7 mouse cellular contexts compared by ENCODE assay signal in genomic region chr10:40371914-40372675, GRCm38 (mm10). TPM values are rescaled to one million over a fixed set of nuclear protein-coding genes. Genes with fewer than 3 reads are reported as not detected.
A peak's percentile ranks its signal among the peaks of the same experiment; 100 is the strongest.
DNase-seq lines count a peak whose midpoint lies in the region; ATAC-seq and TF ChIP-seq lines count a peak whose summit lies in the region.

No protein-coding gene starts in this region.

- whole genome bisulfite sequencing in lung, embryonic 15.5 days, result 29% methylated on average over 11 of the region's 11 CpGs
- 25% methylated on average over 11 of the region's 11 CpGs for WGBS in lung, adult 2 months
- WGBS in embryonic facial prominence, embryonic 15.5 days, result 21% methylated on average over 11 of the region's 11 CpGs
- 13% methylated on average over 11 of the region's 11 CpGs for WGBS in midbrain, embryonic 15.5 days

- no peaks in the 10 kb centered on the region for H3K27me3 ChIP-seq in lung, embryonic 15.5 days
- no peaks in the 10 kb centered on the region for H3K27me3 ChIP-seq in embryonic facial prominence, embryonic 15.5 days
- no peaks in the 10 kb centered on the region for H3K27me3 ChIP-seq in midbrain, embryonic 15.5 days (replicated peaks)

- H3K4me1 ChIP-seq in lung, embryonic 15.5 days, result peaks cover 10% of the 10 kb centered on the region; the same call in 1 of the 2 replicates
- H3K4me1 ChIP-seq in lung, adult 2 months (ENCODE audit: control insufficient read depth, insufficient read depth, low read length), result peaks cover 7% of the 10 kb centered on the region
- H3K4me1 ChIP-seq in embryonic facial prominence, embryonic 15.5 days, result peaks cover 24% of the 10 kb centered on the region
- H3K4me1 ChIP-seq in midbrain, embryonic 15.5 days, result peaks cover 11% of the 10 kb centered on the region

- H3K4me2 ChIP-seq in lung, embryonic 15.5 days, result peak overlapping the region; percentile 25; the same call in 1 of the 2 replicates
- H3K4me2 ChIP-seq in embryonic facial prominence, embryonic 15.5 days (replicated peaks), result peak overlapping the region; percentile 37
- peak overlapping the region; percentile 27; the same call in 1 of the 2 replicates for H3K4me2 ChIP-seq in midbrain, embryonic 15.5 days

- no peak for TF ChIP-seq CTCF in lung, adult 2 months (IDR thresholded peaks at IDR 0.05; ENCODE audit: insufficient read depth, low read length)

- DNase-seq in lung, adult 2 months, result no peak
- DNase-seq in T-cell, adult 2 months (ENCODE audit: low spot score), result peak; percentile 50
- peak; percentile 37 for DNase-seq in layer of hippocampus, adult 11-12 months (ENCODE audit: low spot score)
- no peak for DNase-seq in gastrocnemius, adult 8-10 months (ENCODE audit: low spot score in 2 of 2)

- no peak overlapping the region for H3K9ac ChIP-seq in lung, embryonic 15.5 days
- no peak overlapping the region for H3K9ac ChIP-seq in embryonic facial prominence, embryonic 15.5 days
- no peak overlapping the region for H3K9ac ChIP-seq in midbrain, embryonic 15.5 days

- ATAC-seq in lung, embryonic 15.5 days (ENCODE audit: borderline replicate concordance, extremely low read depth, low FRiP score, low TSS enrichment), result peak; percentile 65; the same call in 1 of the 2 replicates
- ATAC-seq in embryonic facial prominence, embryonic 15.5 days (ENCODE audit: insufficient number of reproducible peaks, low FRiP score, low TSS enrichment, low read depth), result peak; percentile 76
- peak; percentile 83 for ATAC-seq in midbrain, embryonic 15.5 days (replicated peaks)

- H3K36me3 ChIP-seq in lung, embryonic 15.5 days, result no peaks in the 10 kb centered on the region
- H3K36me3 ChIP-seq in embryonic facial prominence, embryonic 15.5 days, result no peaks in the 10 kb centered on the region
- H3K36me3 ChIP-seq in midbrain, embryonic 15.5 days (replicated peaks), result no peaks in the 10 kb centered on the region

- no peak overlapping the region for H3K4me3 ChIP-seq in lung, embryonic 15.5 days
- no peak overlapping the region for H3K4me3 ChIP-seq in lung, adult 2 months (replicated peaks; ENCODE audit: extremely low read depth, low read depth, low read length)
- 0 out of 2 replicates have a peak overlapping the region, but pooled peaks have one; percentile 8 for H3K4me3 ChIP-seq in embryonic facial prominence, embryonic 15.5 days (replicated peaks)
- H3K4me3 ChIP-seq in midbrain, embryonic 15.5 days, result no peak overlapping the region

- no peak for TF ChIP-seq POLR2A in lung, adult 2 months (IDR thresholded peaks at IDR 0.05; ENCODE audit: borderline replicate concordance, extremely low read depth, low read depth, low read length)

- H3K27ac ChIP-seq in lung, embryonic 15.5 days, result peak overlapping the region; percentile 51
- peak overlapping the region; percentile 83 for H3K27ac ChIP-seq in embryonic facial prominence, embryonic 15.5 days (replicated peaks)
- peak overlapping the region; percentile 63; the same call in 1 of the 2 replicates for H3K27ac ChIP-seq in midbrain, embryonic 15.5 days

- H3K9me3 ChIP-seq in lung, embryonic 15.5 days, result no peaks in the 10 kb centered on the region
- no peaks in the 10 kb centered on the region for H3K9me3 ChIP-seq in embryonic facial prominence, embryonic 15.5 days (replicated peaks)
- no peaks in the 10 kb centered on the region for H3K9me3 ChIP-seq in midbrain, embryonic 15.5 days

RNA-seq across cellular contexts. Expression of gene Cdk19, which starts 32.7 kb away (rescaled TPM):
- polyA plus RNA-seq in lung, embryonic 15.5 days (2015; fragmentation: Nextera tagmentation; extraction: Ambion mirVana), result 9.5 and 10.6 TPM in 2 replicates
- 10.9 and 21.5 TPM in 2 replicates for polyA plus RNA-seq in lung, adult 2 months (2012; rRNA removed)
- 9.7 and 10.0 TPM in 2 replicates for polyA plus RNA-seq in embryonic facial prominence, embryonic 15.5 days (2015; fragmentation: Nextera tagmentation; extraction: Ambion mirVana)
- polyA plus RNA-seq in midbrain, embryonic 15.5 days (2015; fragmentation: Nextera tagmentation; extraction: Ambion mirVana), result 8.6 and 10.1 TPM in 2 replicates
- 10 to 100 TPM in 2 of 4 experiments, 1 to 10 TPM in 2; 6.8 to 35.5 (median 20.0) TPM for total RNA-seq in gastrocnemius, adult 8-10 months (2022)

Comparison
In these comparisons a context has a peak if more than half of its experiments do, and no peak if none do; other contexts are left out.
1. DNase-seq: peak in T-cell, adult 2 months (single experiment) and layer of hippocampus, adult 11-12 months (single experiment); none in lung, adult 2 months (single experiment) and gastrocnemius, adult 8-10 months (0 of 2).
2. Peak in every context shown above with its lines, with median percentiles within 50 percentile points of each other: ATAC-seq, H3K27ac ChIP-seq and H3K4me2 ChIP-seq.